Mouse (Mus musculus): ENCODE data around the gene Zbtb9. TPM values are rescaled to one million over a fixed set of nuclear protein-coding genes. Genes with fewer than 3 reads are reported as not detected.
A peak's percentile ranks its signal among the peaks of the same experiment; 100 is the strongest.

The Zbtb9 gene
- polyA plus RNA-seq, 1 experiment from 2014 or later = 10.5 TPM

GRCm38 (mm10) chr17:26994410-26994809 lies 21.4 kb downstream of the Zbtb9 start:
- ATAC-seq (ENCODE audit: low FRiP score) (no peak), DNase-seq (ENCODE audit: low spot score) (no peak)

GRCm38 (mm10) chr17:26995006-26995405 lies 22.0 kb downstream of the Zbtb9 start:
- H3K9me3 ChIP-seq (ENCODE audit: control insufficient read depth, low read length) = no peaks in the 10 kb centered on the region
- no peak overlapping the region for H3K4me3 ChIP-seq (ENCODE audit: low read depth, low read length)
- H3K9ac ChIP-seq (ENCODE audit: low read depth, low read length) = no peak overlapping the region
- no peaks in the 10 kb centered on the region for H3K36me3 ChIP-seq (ENCODE audit: control insufficient read depth, insufficient read depth, low read length)
- no peak for ATAC-seq (ENCODE audit: low FRiP score)
- no peak overlapping the region for H3K27ac ChIP-seq (ENCODE audit: low read depth, low read length)
- no peaks in the 10 kb centered on the region for H3K4me1 ChIP-seq (replicated peaks; ENCODE audit: control insufficient read depth, insufficient read depth, low read length)
- H3K27me3 ChIP-seq (ENCODE audit: control insufficient read depth, insufficient read depth, low read length) = no peaks in the 10 kb centered on the region
- whole genome bisulfite sequencing = 79% methylated on average over 6 of the region's 6 CpGs
- no peak for DNase-seq (ENCODE audit: low spot score)
- no peak overlapping the region for H3K4me2 ChIP-seq (replicated peaks; ENCODE audit: low read depth, low read length)

More at GRCm38 (mm10) chr17:26994410-26994809, 21.4 kb downstream of the Zbtb9 start:
- Histone ChIP-seq H3K27me3 (ENCODE audit: control insufficient read depth, insufficient read depth, low read length) (no peaks in the 10 kb centered on the region), H3K4me3 (ENCODE audit: low read depth, low read length) (no peak overlapping the region), H3K9me3 (ENCODE audit: control insufficient read depth, low read length) (no peaks in the 10 kb centered on the region), H3K4me1 (replicated peaks; ENCODE audit: control insufficient read depth, insufficient read depth, low read length) (no peaks in the 10 kb centered on the region), H3K4me2 (replicated peaks; ENCODE audit: low read depth, low read length) (no peak overlapping the region), H3K36me3 (ENCODE audit: control insufficient read depth, insufficient read depth, low read length) (no peaks in the 10 kb centered on the region), H3K27ac (ENCODE audit: low read depth, low read length) (no peak overlapping the region), H3K9ac (ENCODE audit: low read depth, low read length) (no peak overlapping the region)
- 88% methylated on average over 14 of the region's 14 CpGs for WGBS

DNA sequence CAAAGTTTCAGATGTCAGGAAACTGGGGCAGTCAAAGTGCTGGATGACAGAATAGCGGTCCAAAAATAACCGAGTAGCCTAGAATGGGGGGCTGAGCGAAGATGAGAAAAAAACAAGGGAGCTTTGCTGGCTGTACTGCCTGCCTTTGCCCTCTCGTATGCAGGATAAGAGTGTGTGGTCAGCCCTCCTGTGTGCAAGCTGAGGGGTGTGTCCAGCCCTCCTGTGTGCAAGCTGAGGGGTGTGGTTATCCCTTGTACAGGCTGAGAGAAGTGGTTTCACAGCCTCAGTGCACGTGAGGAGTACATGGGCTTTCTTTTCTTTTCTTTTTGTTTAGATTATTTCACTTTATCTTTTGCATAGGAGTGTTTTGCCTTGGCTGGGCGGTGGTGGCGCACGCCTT lies 22.6 kb downstream of the Zbtb9 start:
- Histone ChIP-seq H3K9me3 (ENCODE audit: control insufficient read depth, low read length) (no peaks in the 10 kb centered on the region), H3K4me3 (ENCODE audit: low read depth, low read length) (no peak overlapping the region), H3K4me2 (replicated peaks; ENCODE audit: low read depth, low read length) (no peak overlapping the region), H3K27me3 (ENCODE audit: control insufficient read depth, insufficient read depth, low read length) (no peaks in the 10 kb centered on the region), H3K9ac (ENCODE audit: low read depth, low read length) (no peak overlapping the region), H3K4me1 (replicated peaks; ENCODE audit: control insufficient read depth, insufficient read depth, low read length) (no peaks in the 10 kb centered on the region), H3K27ac (ENCODE audit: low read depth, low read length) (no peak overlapping the region), H3K36me3 (ENCODE audit: control insufficient read depth, insufficient read depth, low read length) (no peaks in the 10 kb centered on the region)
- DNase-seq (ENCODE audit: low spot score) = no peak
- WGBS = 82% methylated on average over 8 of the region's 8 CpGs
- ATAC-seq (ENCODE audit: low FRiP score) = no peak

DNA sequence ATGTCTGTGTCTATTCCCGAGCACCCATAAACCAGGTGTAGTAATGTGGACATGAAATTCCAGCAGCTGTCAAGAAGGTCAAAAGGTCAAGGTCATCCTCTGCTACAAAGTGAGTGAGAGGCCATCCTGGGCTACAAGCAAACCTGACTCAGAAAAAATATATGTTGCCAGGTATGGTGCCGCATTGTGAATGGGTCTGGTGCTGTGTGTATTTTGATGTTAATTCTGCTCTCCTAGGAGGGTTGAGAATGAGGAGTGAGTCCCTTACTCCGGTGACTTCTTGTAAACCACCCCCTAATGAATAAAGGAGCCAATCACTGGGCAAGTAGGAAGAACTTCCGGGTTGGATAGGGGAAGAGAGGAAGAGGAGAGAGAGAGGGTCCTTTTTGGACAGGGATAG lies 24.7 kb downstream of the Zbtb9 start:
- WGBS = 79% methylated on average over 4 of the region's 4 CpGs
- no peaks in the 10 kb centered on the region for H3K27me3 ChIP-seq (ENCODE audit: control insufficient read depth, insufficient read depth, low read length)
- H3K4me1 ChIP-seq (replicated peaks; ENCODE audit: control insufficient read depth, insufficient read depth, low read length) = no peaks in the 10 kb centered on the region
- no peaks in the 10 kb centered on the region for H3K36me3 ChIP-seq (ENCODE audit: control insufficient read depth, insufficient read depth, low read length)
- H3K9ac ChIP-seq (ENCODE audit: low read depth, low read length) = no peak overlapping the region
- no peak for DNase-seq (ENCODE audit: low spot score)
- no peak overlapping the region for H3K4me3 ChIP-seq (ENCODE audit: low read depth, low read length)
- no peak overlapping the region for H3K27ac ChIP-seq (ENCODE audit: low read depth, low read length)
- H3K9me3 ChIP-seq (ENCODE audit: control insufficient read depth, low read length) = no peaks in the 10 kb centered on the region
- no peak for ATAC-seq (ENCODE audit: low FRiP score)
- no peak overlapping the region for H3K4me2 ChIP-seq (replicated peaks; ENCODE audit: low read depth, low read length)

DNA sequence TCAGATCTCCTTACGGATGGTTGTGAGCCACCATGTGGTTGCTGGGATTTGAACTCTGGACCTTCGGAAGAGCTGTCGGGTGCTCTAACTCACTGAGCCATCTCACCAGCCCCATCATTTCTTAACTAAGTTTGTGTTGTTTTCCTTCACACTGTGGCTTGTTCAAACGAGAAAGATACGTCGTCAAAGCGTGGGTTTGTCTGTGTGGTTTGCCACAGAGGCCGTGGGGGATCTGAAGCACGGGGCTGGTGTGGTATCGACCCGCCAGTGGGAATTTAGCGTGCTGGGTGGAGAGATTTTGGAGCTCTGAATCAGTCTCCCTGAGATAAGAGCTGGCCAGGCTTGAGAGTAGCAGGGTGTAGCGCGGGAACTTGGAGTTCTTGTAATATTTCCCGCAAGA lies 25.3 kb downstream of the Zbtb9 start:
- H3K4me1 ChIP-seq (replicated peaks; ENCODE audit: control insufficient read depth, insufficient read depth, low read length) = no peaks in the 10 kb centered on the region
- WGBS = 95% methylated on average over 15 of the region's 15 CpGs
- no peak overlapping the region for H3K27ac ChIP-seq (ENCODE audit: low read depth, low read length)
- DNase-seq (ENCODE audit: low spot score) (no peak), ATAC-seq (ENCODE audit: low FRiP score) (no peak)
- H3K27me3 ChIP-seq (ENCODE audit: control insufficient read depth, insufficient read depth, low read length) = no peaks in the 10 kb centered on the region
- H3K9me3 ChIP-seq (ENCODE audit: control insufficient read depth, low read length) = no peaks in the 10 kb centered on the region
- no peak overlapping the region for H3K4me3 ChIP-seq (ENCODE audit: low read depth, low read length)
- H3K36me3 ChIP-seq (ENCODE audit: control insufficient read depth, insufficient read depth, low read length) = no peaks in the 10 kb centered on the region
- no peak overlapping the region for H3K9ac ChIP-seq (ENCODE audit: low read depth, low read length)
- no peak overlapping the region for H3K4me2 ChIP-seq (replicated peaks; ENCODE audit: low read depth, low read length)

GRCm38 (mm10) chr17:26999996-27000395 lies 27.0 kb downstream of the Zbtb9 start:
- H3K36me3 ChIP-seq (ENCODE audit: control insufficient read depth, insufficient read depth, low read length) = no peaks in the 10 kb centered on the region
- H3K4me2 ChIP-seq (replicated peaks; ENCODE audit: low read depth, low read length) = no peak overlapping the region
- ATAC-seq (ENCODE audit: low FRiP score) (no peak), DNase-seq (ENCODE audit: low spot score) (no peak)
- no peak overlapping the region for H3K9ac ChIP-seq (ENCODE audit: low read depth, low read length)
- no peak overlapping the region for H3K27ac ChIP-seq (ENCODE audit: low read depth, low read length)
- no peaks in the 10 kb centered on the region for H3K27me3 ChIP-seq (ENCODE audit: control insufficient read depth, insufficient read depth, low read length)
- no peak overlapping the region for H3K4me3 ChIP-seq (ENCODE audit: low read depth, low read length)
- no peaks in the 10 kb centered on the region for H3K4me1 ChIP-seq (replicated peaks; ENCODE audit: control insufficient read depth, insufficient read depth, low read length)
- WGBS = 82% methylated on average over 12 of the region's 12 CpGs
- H3K9me3 ChIP-seq (ENCODE audit: control insufficient read depth, low read length) = no peaks in the 10 kb centered on the region

- Histone ChIP-seq H3K27me3 (ENCODE audit: control insufficient read depth, insufficient read depth, low read length) (no peaks in the 10 kb centered on the region), H3K4me1 (replicated peaks; ENCODE audit: control insufficient read depth, insufficient read depth, low read length) (no peaks in the 10 kb centered on the region), H3K4me3 (ENCODE audit: low read depth, low read length) (no peak overlapping the region), H3K9ac (ENCODE audit: low read depth, low read length) (no peak overlapping the region), H3K9me3 (ENCODE audit: control insufficient read depth, low read length) (no peaks in the 10 kb centered on the region), H3K27ac (ENCODE audit: low read depth, low read length) (no peak overlapping the region), H3K36me3 (ENCODE audit: control insufficient read depth, insufficient read depth, low read length) (no peaks in the 10 kb centered on the region), H3K4me2 (replicated peaks; ENCODE audit: low read depth, low read length) (no peak overlapping the region)
- WGBS = 76% methylated on average over 7 of the region's 7 CpGs
- ATAC-seq (ENCODE audit: low FRiP score) = no peak
- no peak for DNase-seq (ENCODE audit: low spot score)
These were observed 28.2 kb downstream of the Zbtb9 start for GRCm38 (mm10) chr17:27001151-27001550.

DNA sequence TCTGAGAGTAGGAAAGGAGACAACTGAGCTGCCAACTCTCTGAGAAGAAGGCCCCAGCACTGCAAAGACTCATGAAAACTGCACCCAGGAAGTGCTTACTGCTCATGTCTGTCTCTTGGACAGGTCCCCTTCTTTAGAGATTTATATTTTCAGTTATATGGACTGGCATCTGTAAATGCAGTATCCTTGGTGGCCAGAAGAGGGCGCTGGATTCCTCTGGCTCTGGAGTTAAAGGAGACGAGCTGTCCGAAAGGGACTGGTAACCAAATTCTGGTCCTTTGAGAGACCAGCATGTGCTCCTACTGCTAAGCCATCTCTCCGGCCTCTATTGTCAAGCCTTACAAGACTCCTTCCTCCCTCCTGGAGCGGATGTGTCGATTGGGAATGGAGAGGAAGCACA lies 28.9 kb downstream of the Zbtb9 start:
- no peak overlapping the region for H3K27ac ChIP-seq (ENCODE audit: low read depth, low read length)
- no peaks in the 10 kb centered on the region for H3K27me3 ChIP-seq (ENCODE audit: control insufficient read depth, insufficient read depth, low read length)
- H3K36me3 ChIP-seq (ENCODE audit: control insufficient read depth, insufficient read depth, low read length) = no peaks in the 10 kb centered on the region
- H3K9me3 ChIP-seq (ENCODE audit: control insufficient read depth, low read length) = no peaks in the 10 kb centered on the region
- H3K4me3 ChIP-seq (ENCODE audit: low read depth, low read length) = no peak overlapping the region
- no peak for ATAC-seq (ENCODE audit: low FRiP score)
- H3K4me1 ChIP-seq (replicated peaks; ENCODE audit: control insufficient read depth, insufficient read depth, low read length) = no peaks in the 10 kb centered on the region
- 43% methylated on average over 6 of the region's 6 CpGs for WGBS
- DNase-seq (ENCODE audit: low spot score) = peak; percentile 43
- no peak overlapping the region for H3K4me2 ChIP-seq (replicated peaks; ENCODE audit: low read depth, low read length)
- H3K9ac ChIP-seq (ENCODE audit: low read depth, low read length) = no peak overlapping the region

GRCm38 (mm10) chr17:27004431-27004830 lies 31.5 kb downstream of the Zbtb9 start:
- H3K4me3 ChIP-seq (ENCODE audit: low read depth, low read length) = no peak overlapping the region
- no peaks in the 10 kb centered on the region for H3K9me3 ChIP-seq (ENCODE audit: control insufficient read depth, low read length)
- no peaks in the 10 kb centered on the region for H3K27me3 ChIP-seq (ENCODE audit: control insufficient read depth, insufficient read depth, low read length)
- WGBS = 41% methylated on average over 9 of the region's 9 CpGs
- no peak overlapping the region for H3K27ac ChIP-seq (ENCODE audit: low read depth, low read length)
- H3K4me1 ChIP-seq (replicated peaks; ENCODE audit: control insufficient read depth, insufficient read depth, low read length) = no peaks in the 10 kb centered on the region
- ATAC-seq (ENCODE audit: low FRiP score) = no peak
- H3K36me3 ChIP-seq (ENCODE audit: control insufficient read depth, insufficient read depth, low read length) = no peaks in the 10 kb centered on the region
- DNase-seq (ENCODE audit: low spot score) = peak; percentile 77
- H3K4me2 ChIP-seq (replicated peaks; ENCODE audit: low read depth, low read length) = no peak overlapping the region
- H3K9ac ChIP-seq (ENCODE audit: low read depth, low read length) = no peak overlapping the region
